Mouse (Mus musculus): ENCODE measurements around the gene Calhm5. TPM values are rescaled to one million over a fixed set of nuclear protein-coding genes. Genes with fewer than 3 reads are reported as not detected.

Gene Calhm5
- under 1 TPM; 0.22 to 0.54 (median 0.28) TPM for total RNA-seq (2022)

- peak; percentile 16 for DNase-seq
These were observed at the start of gene Calhm5 for GRCm38 (mm10) chr10:34096418-34096883. Gene Calhm5 (minus strand): TSS chr10:34096519.

- no peak for DNase-seq
These were observed 45.4 kb upstream of the Calhm5 start for GRCm38 (mm10) chr10:34141693-34142092.

GRCm38 (mm10) chr10:34139768-34140167, 43.4 kb upstream of the Calhm5 start:
- DNase-seq, result no peak

- no peak for DNase-seq
These were observed 41.7 kb upstream of the Calhm5 start for GRCm38 (mm10) chr10:34138027-34138426.

- DNase-seq, result no peak
These were observed 40.1 kb upstream of the Calhm5 start for GRCm38 (mm10) chr10:34136432-34136831.

- no peak for DNase-seq
These were observed 35.0 kb upstream of the Calhm5 start for GRCm38 (mm10) chr10:34131356-34131755.

- peak; percentile 17 for DNase-seq
These were observed 32.1 kb upstream of the Calhm5 start for GRCm38 (mm10) chr10:34128391-34128790.

GRCm38 (mm10) chr10:34127392-34128378, 31.4 kb upstream of the Calhm5 start, which contains the start of gene Calhm6:
Gene Calhm6 (minus strand): TSS chr10:34127984.
- DNase-seq, result no peak

- no peak for DNase-seq
These were observed 22.1 kb upstream of the Calhm5 start for GRCm38 (mm10) chr10:34118421-34118820.

GRCm38 (mm10) chr10:34117770-34118169, 21.5 kb upstream of the Calhm5 start:
- DNase-seq, result no peak

GRCm38 (mm10) chr10:34117131-34117530, 20.8 kb upstream of the Calhm5 start:
- DNase-seq, result no peak

- no peak for DNase-seq
These were observed 15.8 kb upstream of the Calhm5 start for GRCm38 (mm10) chr10:34111964-34112738.

- no peak for DNase-seq
These were observed 14.6 kb upstream of the Calhm5 start for GRCm38 (mm10) chr10:34110863-34111465.

- no peak for DNase-seq
These were observed 355 bp downstream of the Calhm5 start for GRCm38 (mm10) chr10:34095964-34096363.

GRCm38 (mm10) chr10:34095147-34095546, 1.2 kb downstream of the Calhm5 start:
- DNase-seq, result no peak

- DNase-seq, result no peak
These were observed 4.4 kb downstream of the Calhm5 start for GRCm38 (mm10) chr10:34091888-34092287.

GRCm38 (mm10) chr10:34090481-34090880, 5.8 kb downstream of the Calhm5 start:
- DNase-seq, result no peak

GRCm38 (mm10) chr10:34089517-34089916, 6.8 kb downstream of the Calhm5 start:
- DNase-seq, result no peak

- no peak for DNase-seq
These were observed 7.8 kb downstream of the Calhm5 start for GRCm38 (mm10) chr10:34088515-34088914.

GRCm38 (mm10) chr10:34086514-34086913, 9.8 kb downstream of the Calhm5 start:
- no peak for DNase-seq

GRCm38 (mm10) chr10:34074522-34075200, 21.7 kb downstream of the Calhm5 start:
- no peak for DNase-seq

- DNase-seq, result no peak
These were observed 24.7 kb downstream of the Calhm5 start for GRCm38 (mm10) chr10:34071650-34072049.
